Mouse (Mus musculus) CD4-positive helper T cell, adult 2 months (primary cell): Measurements from ENCODE around the gene Tctex1d2.
"Not testable (repeated sequence)": the region's sequence is repeated elsewhere in the genome, so short reads cannot be mapped to it uniquely, and the experiment has no call there.

Experiments used
- DNase-seq: peaks from one replicate; pipeline ENCODE4 v3.0.0-alpha.2; 2012; ENCODE audit warnings: low read depth, missing footprints, low spot score

Gene Tctex1d2

DNA sequence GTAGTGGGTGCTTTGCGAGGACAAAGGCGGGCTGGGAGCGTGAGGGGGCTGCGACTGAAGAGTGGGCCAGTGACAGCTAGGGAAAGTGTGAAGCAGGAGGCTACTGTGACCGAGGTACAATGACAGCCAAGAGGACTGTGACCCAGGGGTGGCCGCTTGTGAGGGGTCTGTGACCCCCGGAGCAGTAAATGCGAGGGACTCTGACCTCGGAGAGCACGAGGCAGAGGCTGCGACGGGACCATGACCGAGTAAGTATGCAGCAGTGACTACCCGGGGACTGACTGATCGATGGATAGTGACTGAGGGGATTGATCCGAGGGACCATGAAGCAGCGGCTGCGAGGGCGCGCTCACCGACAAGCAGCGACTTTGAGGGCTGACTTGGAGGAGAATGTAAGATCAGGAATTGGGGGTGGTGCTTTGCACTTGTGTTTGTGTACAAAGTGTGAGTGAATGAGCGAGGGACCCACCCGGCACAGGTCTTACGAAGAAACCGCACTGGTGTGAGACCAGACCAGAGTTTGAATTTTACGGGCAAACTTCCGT lies 11.6 kb downstream of the Tctex1d2 start:
- DNase-seq = peak; percentile 44

DNA sequence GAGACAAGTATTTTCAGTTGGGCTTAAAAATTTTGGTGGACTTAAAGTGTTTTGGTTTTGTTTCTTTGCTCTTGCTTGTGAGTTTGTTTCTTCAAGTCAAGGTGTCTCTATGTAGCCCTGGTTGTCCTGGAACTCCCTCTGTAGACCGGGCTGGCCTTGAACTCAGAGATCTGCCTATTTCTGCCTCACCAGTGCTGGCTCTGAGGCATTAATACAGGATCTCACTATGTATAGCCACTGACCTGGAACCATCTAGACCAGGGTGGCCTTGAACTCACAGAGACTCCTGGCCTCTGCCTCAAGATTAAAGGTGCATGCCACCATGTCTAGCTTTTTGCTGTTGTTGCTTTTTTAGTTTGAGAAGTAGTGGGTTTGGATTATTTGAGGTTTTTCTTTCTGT lies 12.4 kb downstream of the Tctex1d2 start:
- no peak for DNase-seq

DNA sequence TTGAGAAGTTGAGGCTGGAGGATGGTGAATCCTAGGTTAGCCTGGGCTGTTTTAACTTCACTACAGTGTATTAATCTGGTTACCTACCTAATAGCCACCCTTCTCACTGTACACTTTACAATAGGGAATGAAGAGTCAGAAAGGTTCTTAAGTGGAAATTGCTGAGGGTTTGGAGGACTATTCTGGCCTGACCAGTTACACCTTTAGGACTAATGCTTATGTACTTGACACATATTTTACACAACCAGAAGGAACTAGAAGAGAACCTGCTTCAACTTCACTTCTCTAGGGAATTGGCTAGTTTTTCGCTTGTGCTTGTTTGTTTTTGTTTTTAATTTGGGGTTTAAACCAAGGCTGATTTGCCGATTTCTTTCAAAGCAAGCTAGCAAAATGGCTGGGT lies 13.6 kb downstream of the Tctex1d2 start:
- no peak for DNase-seq

DNA sequence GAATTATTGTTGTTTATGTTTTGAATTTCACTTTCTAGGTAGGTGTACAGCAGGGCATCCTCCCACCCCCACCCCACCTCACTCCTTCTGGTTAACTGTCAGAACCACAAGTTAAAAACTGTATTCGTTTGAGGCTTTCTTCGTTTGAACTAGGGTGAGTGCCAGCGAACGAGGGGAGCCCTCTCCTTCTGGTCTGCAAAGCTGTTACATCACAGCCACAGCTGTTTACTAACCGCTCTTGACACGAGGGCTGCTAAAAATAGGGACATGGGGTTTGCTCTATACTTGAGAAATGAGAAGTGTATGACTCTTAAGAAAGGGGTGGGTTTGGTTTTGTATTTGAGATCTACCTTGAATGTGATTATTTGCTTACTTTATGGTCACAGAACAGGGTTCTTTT lies 14.6 kb downstream of the Tctex1d2 start:
- DNase-seq = peak; percentile 61

DNA sequence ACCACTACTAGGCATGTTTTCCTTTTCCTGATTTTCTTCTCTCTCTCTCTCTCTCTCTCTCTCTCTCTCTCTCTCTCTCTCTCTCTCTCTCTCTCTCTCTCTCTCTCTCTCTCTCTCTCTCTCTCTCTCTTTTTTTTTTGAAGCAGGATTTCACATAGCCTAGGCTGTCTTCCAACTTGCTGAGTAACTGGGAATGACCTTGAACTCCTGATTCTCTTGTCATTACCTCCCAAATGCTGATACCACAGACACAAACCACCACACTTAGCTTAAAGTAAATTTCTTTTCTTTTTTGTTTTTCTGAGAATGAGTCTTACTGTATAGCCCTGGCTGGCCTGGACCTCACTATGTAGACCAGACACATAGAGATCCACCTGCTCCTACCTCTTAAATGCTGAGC lies 15.2 kb downstream of the Tctex1d2 start:
- DNase-seq = no peak

DNA sequence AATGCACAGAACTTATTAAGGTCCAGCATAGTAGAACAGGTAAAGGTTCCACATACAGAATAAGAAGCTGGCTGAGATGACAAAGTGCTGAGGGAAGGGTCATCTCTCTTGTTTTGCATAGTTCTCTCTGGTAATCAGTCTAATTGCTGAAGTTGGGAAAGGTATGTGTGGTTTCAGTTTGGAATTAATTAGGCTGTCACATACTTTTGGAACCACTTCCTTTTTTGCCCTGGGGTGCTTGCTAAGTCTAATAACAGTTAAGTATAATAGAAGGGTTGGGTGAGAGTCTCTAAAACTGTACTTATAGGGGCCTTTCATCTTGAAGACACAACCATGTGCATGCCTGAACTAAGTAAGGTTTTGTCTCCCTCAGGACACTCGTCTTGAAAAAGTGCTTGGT lies 17.2 kb downstream of the Tctex1d2 start:
- no peak for DNase-seq

DNA sequence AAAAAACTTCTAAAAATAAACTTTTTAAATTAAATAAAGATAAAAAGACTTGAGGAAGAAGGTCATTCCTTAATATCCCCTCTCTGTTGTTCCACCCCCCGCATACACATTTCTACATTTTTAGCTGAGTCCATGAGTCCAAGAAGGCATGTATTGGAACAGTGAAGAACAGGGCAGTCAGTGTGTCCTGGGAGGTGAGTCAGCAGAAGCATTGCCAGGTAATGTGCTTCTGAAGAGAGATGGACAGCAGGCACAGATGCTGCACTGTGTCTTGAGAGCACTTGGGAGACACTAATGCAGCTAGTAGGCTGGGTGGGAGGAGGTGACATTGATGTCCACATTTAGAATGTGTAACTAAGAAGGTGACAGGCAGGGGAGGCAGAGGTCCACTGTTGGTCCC lies 17.8 kb downstream of the Tctex1d2 start:
- DNase-seq = no peak

DNA sequence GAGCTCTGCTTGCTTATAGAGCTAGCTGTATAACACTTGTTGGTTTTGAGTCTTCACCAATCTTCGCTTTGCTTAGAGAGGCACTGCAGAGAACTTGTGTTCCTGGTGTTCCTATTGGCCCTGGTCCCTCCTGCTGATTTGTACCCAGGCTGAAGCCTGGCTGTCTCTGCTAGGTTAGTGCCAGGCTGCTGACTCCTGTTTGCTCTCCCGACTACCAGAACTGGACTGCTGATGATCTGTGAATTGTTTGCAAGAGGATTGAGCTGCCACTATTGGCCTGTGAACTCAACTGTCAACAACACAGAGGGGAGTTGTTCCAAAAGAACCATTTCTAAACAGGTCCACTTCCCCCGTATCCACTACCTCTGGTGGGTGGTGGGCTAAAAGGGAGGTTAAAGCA lies 21.9 kb downstream of the Tctex1d2 start:
- no peak for DNase-seq

DNA sequence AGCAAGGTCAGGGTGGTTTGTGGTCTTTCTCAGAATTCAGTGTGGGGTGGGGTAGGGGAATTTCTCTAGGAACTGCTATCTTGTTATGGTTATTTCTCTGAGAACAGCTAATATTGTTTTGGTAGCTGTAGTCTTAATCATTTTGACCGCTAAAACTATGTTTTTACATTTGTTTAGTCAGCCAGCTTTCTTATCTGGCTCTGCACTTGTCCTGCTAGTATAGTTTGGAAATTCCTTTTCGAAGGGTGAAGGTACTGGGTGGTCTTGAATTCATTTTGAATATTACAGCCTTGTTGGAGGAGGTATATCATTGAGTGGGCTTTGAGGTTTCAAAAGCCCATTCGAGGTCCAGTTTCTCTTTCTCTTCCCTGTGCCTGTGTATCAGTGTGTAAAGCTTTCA lies 25.1 kb downstream of the Tctex1d2 start:
- not testable (repeated sequence) for DNase-seq

DNA sequence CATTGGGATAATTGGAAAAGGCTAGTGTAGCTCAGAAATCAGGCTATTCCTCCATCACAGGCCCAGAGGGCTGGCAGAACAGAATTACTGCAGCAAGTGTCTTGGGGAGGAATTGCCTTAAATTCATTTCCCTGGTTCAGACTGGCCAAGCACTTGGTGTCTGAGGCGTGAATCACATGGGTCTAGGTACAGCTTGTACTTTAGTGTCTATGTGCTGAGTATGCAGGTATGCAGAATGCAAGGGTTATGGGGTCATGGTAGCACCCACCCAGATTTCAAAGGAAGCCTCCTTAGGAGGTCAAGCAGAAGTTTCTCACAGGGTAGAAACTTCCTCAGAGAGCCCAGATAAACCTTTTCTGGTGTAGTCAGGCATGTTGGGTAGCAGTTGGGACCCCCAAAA lies 26.1 kb downstream of the Tctex1d2 start:
- DNase-seq = no peak

DNA sequence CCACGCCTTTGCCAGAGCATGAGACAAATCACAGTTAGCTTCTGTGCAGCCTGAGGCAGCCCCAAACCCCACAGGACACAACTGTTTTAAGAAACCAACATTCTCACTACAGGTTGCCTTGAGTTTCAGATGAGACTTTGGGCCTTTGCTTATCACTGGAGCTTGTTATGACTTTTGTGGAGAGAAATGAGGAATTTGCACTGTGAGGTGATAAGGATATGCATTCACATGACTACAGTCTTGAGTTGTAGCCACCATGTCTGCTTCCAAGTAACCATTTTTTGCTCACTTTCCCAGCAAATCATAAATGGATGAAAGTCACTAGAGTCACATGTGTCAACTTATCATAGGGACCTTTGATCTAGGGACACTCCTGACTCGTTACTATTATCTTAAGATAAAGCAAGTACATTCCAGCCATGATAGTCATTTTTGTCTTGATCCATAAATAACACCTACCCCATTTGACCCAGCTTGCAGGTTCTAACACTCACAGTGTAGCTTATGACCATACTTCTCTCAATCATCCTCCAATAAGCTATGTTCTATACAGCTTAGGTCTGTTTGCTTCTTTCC lies 27.1 kb downstream of the Tctex1d2 start:
- no peak for DNase-seq

DNA sequence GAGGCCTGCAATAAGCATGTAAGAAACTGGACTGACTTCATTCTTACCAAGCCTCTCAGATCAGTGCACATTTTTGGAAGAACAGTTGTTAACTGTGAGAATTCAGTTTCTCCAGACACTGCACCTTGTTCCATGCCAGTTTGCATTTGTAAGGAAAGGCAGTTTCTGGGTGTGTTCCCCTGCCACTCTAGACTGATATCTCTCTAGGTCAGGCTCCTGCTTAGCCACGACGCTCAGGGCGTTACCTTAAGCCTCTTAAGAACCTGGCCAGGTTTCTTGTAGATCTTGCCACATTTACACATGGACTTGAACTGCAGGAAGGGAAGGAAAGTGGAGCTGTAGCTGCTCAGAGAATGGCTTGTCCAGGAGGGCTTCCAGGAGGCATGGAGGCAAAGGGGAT lies 30.2 kb downstream of the Tctex1d2 start:
- no peak for DNase-seq

DNA sequence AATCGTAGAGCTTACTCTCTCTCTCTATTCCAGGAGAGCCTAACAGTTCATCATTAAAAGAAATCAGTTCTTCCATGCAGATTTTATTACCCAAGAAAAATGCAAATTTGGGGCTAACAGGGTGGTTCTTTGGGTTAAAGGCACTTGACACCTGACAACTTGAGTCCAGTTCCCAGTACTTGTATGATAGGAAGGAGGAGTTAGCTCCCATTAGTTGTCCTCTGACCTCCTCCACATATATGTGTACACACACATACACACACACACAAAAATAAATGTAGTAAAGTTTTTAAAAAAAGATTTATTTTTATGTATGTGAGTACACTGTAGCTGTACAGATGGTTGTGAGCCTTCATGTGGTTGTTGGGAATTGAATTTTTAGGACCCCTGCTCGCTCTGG lies 30.6 kb downstream of the Tctex1d2 start:
- DNase-seq = no peak

DNA sequence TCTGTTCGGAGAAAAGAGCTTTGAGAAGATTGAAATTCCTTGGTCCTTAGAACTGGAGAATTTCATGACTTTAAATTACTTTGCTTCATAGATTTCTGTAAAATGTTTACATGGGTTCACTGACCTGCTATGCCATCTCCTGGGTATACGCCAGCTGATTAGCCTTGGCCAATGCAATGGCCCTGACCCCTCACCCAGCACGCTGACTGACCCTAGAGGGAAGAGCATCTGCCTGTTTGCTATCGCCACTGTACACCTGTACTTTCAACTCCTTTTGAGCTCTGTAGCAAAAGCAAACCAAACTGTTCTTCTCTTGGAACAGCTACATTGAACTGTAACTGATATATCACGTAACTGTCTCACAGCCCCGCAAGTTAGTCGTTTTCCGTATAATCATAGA lies 33.6 kb downstream of the Tctex1d2 start:
- no peak for DNase-seq

DNA sequence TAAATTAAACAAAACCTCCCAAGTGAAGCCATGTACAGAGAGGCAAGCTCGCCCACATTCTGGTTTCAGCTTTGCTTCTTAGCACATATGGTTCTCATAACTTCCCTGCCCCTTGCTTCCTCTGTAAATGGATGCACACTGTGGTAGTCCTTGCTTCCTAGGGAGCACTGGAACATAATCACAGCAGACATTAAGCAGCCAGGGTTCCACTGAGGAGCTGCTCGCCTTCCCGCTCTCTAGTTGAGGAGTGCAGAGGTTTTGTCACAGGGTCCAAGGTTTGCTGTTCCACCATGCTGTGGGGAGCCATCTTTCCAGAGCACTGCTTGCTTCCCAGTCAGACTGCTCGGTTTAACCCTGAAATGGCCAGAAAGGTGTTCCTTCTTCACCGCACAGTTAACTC lies 35.1 kb downstream of the Tctex1d2 start:
- no peak for DNase-seq

DNA sequence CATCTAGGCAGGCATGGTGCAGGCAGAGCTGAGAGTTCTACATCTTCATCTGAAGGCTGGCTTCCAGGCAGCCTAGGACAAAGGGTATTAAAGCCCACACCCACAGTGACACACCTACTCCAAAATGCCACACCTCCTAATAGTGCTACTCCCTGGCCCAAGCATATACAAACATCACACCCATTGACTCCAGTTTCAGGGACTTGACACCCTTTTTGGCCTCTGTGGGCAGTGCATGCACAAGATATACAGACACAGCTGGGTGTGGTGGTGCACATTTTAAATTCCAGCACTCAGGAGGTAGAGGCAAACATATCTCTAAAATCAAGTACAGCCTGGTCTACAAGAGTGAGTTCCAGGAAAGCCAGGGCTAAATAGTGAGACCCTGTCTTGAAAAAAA lies 36.6 kb downstream of the Tctex1d2 start:
- no peak for DNase-seq

DNA sequence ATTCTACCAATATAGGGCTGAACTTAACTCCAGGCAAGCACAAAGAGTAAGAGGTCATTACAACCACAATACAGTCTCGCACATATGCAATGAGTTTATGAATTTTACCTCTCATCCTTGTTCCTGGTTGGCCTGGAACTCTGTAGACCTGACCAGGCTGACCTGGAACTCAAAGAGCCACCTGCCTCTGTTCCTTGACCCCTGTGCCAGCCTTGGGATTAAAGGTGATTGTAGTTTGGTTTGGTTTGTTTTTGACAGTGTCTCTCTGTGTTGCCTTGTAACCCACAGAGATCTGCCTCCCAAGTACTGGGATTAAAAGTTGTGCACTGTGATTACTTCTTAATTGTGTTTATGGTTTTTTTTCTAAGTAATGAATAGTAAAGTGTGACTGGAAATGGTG lies 37.3 kb downstream of the Tctex1d2 start:
- DNase-seq = no peak

DNA sequence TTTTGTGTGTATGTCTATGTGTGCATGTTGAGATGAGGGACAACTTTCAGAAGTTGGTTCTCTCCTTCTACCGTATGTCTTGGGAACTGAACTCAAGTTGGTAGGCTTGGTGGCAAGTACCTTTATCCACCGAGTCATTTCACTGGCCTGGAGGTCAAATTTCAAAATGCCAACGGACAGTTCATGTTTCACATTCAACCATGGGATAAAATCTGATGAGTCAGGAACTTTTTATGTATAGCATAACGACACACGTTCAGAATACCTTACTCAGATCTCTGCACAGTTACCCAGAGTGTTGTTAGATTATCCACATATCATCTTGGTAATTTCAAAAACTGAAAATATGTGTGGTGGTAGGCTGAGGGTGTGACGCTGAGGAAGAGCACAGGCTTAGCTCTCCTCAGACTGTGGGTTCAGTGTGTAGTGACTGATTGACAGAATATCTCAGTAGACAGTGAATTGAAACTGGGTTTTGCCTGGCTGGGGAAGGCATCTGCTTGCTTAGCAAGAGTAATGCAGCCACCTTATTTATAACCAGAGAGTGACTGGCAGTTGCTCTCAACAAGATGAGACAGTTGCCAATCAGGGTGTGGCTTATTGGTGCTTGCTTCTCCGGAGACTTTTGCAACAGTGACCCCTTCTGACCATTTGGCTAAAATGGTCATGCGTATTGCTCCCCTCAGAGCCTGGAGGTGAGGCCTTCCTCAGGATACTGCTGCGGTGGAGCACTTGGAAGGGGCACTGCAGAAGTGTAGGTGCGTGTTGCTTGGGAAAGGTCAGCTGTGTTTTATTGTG lies 38.3 kb downstream of the Tctex1d2 start:
- DNase-seq = peak; percentile 26

DNA sequence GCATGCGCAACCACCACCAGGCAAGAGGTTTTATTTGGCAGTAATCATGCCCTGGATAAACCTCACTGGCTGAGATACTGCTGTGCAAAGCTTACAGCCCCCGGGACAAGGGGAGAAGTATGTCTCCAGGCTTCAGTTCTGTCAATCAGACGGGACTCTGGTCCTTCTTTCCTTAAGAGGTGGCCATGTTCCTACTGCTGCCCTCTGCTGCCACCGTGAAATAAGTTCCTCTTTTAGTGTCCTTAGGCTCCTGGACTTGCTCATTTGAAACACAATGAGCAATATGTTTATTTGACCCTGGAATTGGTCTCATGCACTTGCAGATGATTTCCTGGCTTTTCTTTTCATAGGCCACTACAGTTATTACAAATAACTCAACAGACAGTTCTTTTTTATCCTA lies 41.0 kb downstream of the Tctex1d2 start:
- no peak for DNase-seq

DNA sequence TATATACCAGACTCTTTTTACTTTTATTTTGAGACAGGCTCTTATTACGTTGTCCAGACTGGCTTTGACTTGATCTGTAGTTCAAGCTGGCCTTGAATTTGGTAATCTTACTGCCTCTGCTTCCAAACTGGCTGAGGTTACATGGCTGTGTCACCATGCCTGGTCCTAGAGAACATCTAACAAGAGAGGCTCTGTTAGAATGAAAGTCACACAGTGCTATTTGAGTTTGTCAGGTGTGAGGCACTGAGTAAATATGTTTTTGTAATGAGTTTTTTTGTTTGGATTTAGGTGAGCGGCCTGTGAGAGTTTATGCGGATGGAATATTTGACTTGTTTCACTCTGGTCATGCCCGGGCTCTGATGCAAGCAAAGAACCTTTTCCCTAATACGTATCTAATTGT lies 42.2 kb downstream of the Tctex1d2 start:
- DNase-seq = no peak

DNA sequence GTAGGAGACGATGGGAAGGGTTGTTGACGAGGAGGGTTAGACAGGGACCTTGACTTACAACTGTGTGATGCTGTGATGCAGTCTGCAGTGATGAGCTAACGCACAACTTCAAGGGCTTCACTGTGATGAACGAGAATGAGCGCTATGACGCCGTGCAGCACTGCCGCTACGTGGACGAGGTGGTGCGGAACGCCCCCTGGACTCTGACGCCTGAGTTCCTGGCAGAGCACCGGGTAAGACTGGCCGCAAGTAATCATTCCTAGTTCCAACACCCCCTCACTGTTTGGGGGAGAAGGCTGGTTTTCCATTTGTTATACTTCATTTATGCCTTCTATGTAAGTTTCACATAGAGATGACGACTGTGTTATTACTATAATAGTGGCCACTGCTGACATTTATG lies 43.4 kb downstream of the Tctex1d2 start:
- DNase-seq = no peak

DNA sequence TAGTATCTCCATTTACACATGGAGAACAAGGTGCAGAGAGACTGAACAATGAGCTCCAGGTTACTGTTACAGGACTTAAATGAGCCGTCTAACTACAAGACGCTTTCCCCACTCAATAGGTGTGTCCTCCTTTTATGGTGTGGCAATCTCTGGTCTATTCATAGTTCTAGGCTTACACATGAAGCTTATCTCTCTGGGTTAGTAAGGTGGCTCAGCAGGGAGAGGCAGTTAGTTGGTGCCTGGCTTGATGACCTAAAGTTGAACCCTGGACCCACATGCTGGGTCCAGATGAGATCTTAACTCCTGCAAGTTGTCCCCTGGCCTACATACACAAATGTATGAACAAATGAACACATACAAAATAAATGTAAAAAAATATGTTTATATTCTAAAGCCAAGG lies 43.9 kb downstream of the Tctex1d2 start:
- no peak for DNase-seq

DNA sequence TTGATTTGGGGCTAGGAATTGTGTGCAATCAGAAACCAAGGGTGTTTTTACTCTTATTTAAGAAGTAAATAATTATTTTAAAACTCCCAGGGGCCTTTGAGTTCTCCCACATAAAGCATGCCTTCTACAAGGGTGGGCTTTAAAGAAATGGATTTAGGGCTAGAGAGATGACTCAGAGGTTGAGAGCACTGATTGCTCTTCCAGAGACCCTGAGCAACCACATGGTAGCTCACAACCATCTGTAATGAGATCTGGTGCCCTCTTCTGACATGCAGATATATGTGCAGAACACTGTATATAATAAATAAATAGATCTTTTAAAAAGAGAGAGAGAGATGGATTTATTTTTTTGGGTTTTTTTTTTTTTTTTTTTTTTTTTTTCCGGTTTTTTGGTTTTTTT lies 45.4 kb downstream of the Tctex1d2 start:
- DNase-seq = no peak
